Mouse (Mus musculus): ENCODE measurements at regions not wholly inside any gene's neighbourhood (a gene's known extent, or its start where the extent isn't known, plus 50 kb on each side); places are given as distances from the start of the nearest gene placed in this dataset.

GRCm38 (mm10) chr11:38224300-38224699 lies 988.5 kb upstream of the Tenm2 start:
- no peak for DNase-seq

GRCm38 (mm10) chr11:38203347-38203746 lies 967.6 kb upstream of the Tenm2 start:
- DNase-seq = no peak

GRCm38 (mm10) chr11:38201136-38201741 lies 965.5 kb upstream of the Tenm2 start:
- no peak for DNase-seq

- DNase-seq = no peak
Observed at GRCm38 (mm10) chr11:38193719-38194118, 958.0 kb upstream of the Tenm2 start.

GRCm38 (mm10) chr11:38191895-38192547 lies 956.3 kb upstream of the Tenm2 start:
- DNase-seq = no peak

GRCm38 (mm10) chr11:38191437-38191836 lies 955.7 kb upstream of the Tenm2 start:
- DNase-seq = no peak

GRCm38 (mm10) chr11:38170721-38171120 lies 935.0 kb upstream of the Tenm2 start:
- no peak for DNase-seq

- DNase-seq = no peak
Observed at GRCm38 (mm10) chr11:38158310-38158709, 922.5 kb upstream of the Tenm2 start.

GRCm38 (mm10) chr11:38156944-38157343 lies 921.2 kb upstream of the Tenm2 start:
- DNase-seq = no peak

GRCm38 (mm10) chr11:38155706-38156105 lies 919.9 kb upstream of the Tenm2 start:
- no peak for DNase-seq

GRCm38 (mm10) chr11:38143436-38143835 lies 907.7 kb upstream of the Tenm2 start:
- peak; percentile 22 for DNase-seq

GRCm38 (mm10) chr11:38128851-38129250 lies 893.1 kb upstream of the Tenm2 start:
- no peak for DNase-seq

GRCm38 (mm10) chr11:38123789-38124330 lies 888.1 kb upstream of the Tenm2 start:
- DNase-seq = no peak

- no peak for DNase-seq
Observed at GRCm38 (mm10) chr11:38122474-38122873, 886.7 kb upstream of the Tenm2 start.

- DNase-seq = no peak
Observed at GRCm38 (mm10) chr11:38121051-38121616, 885.4 kb upstream of the Tenm2 start.

GRCm38 (mm10) chr11:38117741-38118140 lies 882.0 kb upstream of the Tenm2 start:
- DNase-seq = no peak

- DNase-seq = no peak
Observed at GRCm38 (mm10) chr11:38092202-38092601, 856.4 kb upstream of the Tenm2 start.

GRCm38 (mm10) chr11:38075171-38075732 lies 839.5 kb upstream of the Tenm2 start:
- no peak for DNase-seq

- DNase-seq = no peak
Observed at GRCm38 (mm10) chr11:38069635-38070034, 833.9 kb upstream of the Tenm2 start.

GRCm38 (mm10) chr11:38067682-38068081 lies 831.9 kb upstream of the Tenm2 start:
- no peak for DNase-seq

GRCm38 (mm10) chr11:38066091-38066490 lies 830.3 kb upstream of the Tenm2 start:
- DNase-seq = no peak

- DNase-seq = no peak
Observed at GRCm38 (mm10) chr11:38060105-38060504, 824.3 kb upstream of the Tenm2 start.

- DNase-seq = no peak
Observed at GRCm38 (mm10) chr11:38058896-38059295, 823.1 kb upstream of the Tenm2 start.

Data from adrenal gland, postnatal 14 days (tissue).